Mouse (Mus musculus) cerebellum, postnatal 25 days (tissue): ENCODE data around the gene Fam78a.
A peak's percentile ranks its signal among the peaks of the same experiment; 100 is the strongest.

ENCODE experiments used
- DNase-seq, 2 experiments: peaks; one replicate each; pipeline ENCODE4 v3.0.0; 2021; ENCODE audit warnings: mixed read lengths in 2 of 2

The Fam78a gene

DNA sequence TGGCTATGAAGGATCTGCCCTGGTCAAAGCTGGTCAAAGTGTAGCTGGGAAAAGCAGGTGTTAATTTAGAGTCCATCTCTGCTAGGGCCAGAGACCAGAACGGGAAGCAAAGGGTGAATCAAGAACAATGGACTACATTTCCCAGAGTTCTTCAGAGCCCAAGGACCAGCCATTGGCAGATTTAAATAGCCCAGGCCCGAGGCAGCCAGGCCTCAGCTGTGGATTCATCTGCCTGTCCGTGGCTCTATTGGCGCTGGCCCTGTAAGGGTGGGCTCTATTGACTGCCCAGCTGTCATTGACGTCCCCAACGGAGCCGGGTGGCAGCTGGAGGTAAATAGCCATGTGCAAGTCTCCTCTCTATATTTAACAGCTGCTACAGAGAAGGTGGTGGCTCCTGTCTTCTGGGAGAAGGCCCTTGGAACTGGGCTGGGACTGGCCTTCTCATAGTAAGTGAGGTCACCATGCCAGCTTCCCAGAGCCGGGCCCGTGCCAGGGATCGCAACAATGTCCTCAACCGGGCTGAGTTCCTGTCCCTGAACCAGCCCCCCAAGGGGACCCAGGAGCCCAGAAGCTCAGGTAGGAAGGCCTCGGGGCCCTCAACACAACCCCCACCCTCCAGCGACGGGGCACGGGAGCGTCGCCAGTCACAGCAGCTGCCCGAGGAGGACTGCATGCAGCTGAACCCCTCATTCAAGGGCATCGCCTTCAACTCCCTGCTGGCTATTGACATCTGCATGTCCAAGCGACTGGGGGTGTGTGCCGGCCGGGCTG lies 10.9 kb upstream of the Fam78a start, which contains the start of gene Plpp7:
Gene Plpp7, plus strand, starts transcription at position 178 of the 771 bp plus-strand sequence.
- peak; percentile 87 for DNase-seq

DNA sequence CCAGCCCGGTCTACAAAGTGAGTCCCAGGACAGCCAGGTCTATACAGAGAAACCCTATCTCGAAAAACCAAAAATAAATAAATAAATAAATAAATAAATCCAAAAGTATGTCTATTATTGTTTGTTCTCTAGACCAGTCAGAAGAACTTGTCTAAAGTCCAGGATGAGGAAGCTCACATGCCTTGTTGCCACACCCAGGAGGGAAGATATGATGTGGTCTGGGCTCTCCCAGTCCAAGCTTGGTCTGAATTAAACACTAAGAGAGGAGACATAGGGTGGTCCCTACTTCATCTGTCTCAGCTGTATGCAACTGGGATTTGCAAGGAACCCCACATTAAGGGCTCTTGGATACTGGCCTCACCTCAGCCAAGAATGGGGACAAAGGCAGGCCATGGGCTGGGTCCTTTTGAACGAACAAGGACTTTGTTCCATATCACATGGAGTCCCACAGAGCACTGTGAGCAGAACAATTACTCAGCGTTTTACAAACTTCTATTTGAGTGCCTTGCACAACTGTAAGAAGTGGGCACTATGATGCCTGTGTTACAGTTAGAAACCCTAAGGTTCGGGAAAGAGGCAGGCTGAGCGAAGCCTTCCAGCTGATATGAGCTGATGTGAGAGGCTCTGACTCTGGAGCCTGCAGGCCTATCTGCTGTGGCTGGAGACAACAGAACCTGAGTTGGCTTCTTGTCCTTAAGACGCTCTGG lies 9.5 kb upstream of the Fam78a start:
- no peak for DNase-seq

DNA sequence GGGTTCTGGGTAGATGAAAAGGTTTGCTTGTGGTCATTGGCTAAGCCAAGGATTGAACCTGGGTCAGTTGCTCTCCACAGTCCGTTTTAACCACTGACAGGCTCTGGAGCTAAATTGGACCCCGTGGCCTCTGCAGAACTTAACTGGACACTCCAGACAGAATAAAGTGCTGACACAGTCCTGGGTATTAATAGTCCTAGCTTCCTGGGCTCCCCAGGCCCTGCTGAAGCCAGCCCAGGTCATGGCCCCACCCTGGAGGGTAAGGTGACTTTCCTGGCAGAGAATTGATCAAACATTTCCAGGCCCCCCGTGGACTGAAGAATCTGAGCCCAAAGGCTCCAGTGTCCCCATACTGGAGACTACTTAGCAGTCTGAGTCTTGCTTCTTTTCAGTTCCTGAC lies 7.3 kb upstream of the Fam78a start:
- no peak for DNase-seq

DNA sequence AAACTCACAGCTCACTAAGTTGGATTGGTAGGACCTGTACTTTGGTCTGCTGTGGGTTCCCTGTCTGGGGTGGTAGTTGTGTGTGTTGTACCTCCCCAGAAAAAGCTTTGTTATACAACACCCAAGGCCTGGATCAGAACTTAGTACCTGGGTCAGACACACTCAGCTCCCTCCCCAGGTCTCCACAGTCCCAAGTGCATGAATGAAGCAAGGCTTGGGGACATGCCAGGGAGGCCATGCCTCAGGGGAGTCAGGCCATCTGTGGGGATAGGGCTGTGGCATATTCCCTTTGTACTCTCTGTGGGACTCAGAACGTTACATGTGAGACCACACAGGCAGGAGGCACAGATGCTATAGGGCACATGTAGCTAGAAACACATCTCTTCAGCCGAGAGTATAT lies 5.5 kb upstream of the Fam78a start:
- peak in 1 of 2 experiments; percentile 32 for DNase-seq

- no peak for DNase-seq
Measured at GRCm38 (mm10) chr2:32089606-32090005, 4.9 kb upstream of the Fam78a start.

- DNase-seq = peak; percentile 37 to 41
Measured at GRCm38 (mm10) chr2:32088372-32088981, 3.8 kb upstream of the Fam78a start.

GRCm38 (mm10) chr2:32087606-32088005 lies 2.9 kb upstream of the Fam78a start:
- no peak for DNase-seq

DNA sequence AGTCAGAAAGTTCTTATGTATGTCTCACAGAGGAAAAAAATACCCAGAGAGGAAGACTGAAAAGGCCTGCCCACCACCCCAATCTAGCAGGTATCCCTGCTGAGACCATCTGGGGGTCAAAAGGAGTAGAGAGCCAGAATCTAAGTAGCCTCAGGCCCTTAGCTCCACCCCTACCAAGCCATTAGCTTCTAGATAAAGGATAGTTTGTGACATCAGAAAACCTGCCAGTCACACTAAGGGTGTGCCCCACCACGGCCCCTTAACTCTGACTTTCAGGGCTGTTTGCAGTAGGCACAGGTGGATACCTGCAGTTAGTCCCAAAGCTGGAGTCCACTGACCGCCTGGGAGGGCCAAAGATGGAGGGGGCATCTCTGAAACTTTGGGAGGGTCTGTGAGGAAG lies 574 bp upstream of the Fam78a start:
- no peak for DNase-seq

GRCm38 (mm10) chr2:32084872-32085199 lies 179 bp upstream of the Fam78a start:
- DNase-seq = no peak

GRCm38 (mm10) chr2:32083159-32084011 lies 1.3 kb downstream of the Fam78a start:
- DNase-seq = peak; percentile 47

DNA sequence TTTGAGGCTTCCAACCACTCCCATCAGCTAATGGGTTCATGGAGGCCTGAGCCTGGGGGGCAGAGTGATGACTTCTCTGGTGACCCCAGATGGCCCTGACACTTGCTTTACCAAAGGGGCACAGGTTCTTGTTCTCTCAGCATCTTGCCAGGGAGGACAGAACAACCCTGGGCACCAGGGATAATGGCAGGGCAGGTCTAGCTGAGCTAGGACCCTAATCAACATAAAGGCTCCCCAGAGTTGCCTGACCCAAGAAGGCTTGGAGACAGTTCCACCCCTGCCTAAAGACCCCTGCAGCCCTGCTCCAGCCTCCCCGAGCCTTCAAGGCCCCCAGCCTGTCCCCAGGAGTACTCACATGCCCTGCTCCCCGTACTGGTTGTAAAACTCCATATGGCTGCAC lies 2.4 kb downstream of the Fam78a start:
- DNase-seq = no peak

DNA sequence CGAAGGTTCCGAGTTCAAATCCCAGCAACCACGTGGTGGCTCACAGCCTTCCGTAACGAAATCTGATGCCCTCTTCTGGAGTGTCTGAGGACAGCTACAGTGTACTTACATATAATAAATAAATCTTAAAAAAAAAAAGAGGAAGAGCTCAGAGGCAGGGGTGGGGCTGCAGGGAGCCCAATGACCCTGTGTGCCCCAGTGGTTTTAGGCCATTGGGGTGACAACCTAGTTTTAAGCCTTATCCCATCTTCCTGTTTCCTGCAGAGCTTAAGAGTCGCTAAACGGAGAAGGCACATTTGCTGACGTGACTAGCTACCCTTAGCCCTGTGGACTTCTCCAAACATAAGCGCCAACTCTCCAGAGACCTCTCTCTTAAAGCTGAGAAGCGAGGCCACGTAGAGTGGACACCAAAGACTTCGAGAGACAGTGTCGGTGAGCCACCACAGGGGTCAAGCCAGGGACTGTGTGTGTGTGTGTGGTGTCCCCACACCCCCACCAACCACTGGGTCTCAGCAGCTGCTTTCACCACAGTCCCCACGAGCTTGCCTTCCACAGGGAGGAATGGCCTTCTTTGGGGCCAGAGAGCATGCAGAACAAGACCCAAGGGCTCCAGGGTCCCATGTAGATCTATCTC lies 3.2 kb downstream of the Fam78a start:
- no peak for DNase-seq

- no peak for DNase-seq
Measured at GRCm38 (mm10) chr2:32080681-32081080, 4.0 kb downstream of the Fam78a start.

DNA sequence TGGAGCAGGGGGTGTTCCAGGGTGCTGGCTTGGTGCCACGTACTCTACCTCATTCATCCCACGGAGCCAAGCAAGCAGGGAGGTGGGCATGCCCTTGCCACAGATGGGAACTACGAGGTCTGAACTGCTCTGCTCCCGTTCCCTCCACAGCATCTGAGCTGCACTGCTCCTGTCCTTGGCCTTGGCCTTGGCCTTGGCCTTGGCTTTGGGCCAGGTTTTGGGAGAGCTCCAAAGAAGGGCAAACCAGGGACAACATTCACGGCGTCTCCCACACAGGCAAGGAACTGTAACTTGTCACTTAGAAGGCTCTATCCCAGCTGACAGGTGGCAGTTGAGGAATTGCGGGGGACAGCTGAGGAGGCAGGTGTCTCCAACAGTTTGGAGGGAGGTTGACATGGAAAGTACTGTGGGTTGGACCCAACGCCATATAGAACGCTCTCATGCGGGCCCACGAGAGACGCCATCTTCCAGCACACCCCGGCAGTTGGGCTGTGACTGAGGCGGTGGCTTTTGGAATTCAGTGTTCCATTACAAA lies 5.4 kb downstream of the Fam78a start:
- no peak for DNase-seq

- no peak for DNase-seq
Measured at GRCm38 (mm10) chr2:32078522-32078921, 6.1 kb downstream of the Fam78a start.

DNA sequence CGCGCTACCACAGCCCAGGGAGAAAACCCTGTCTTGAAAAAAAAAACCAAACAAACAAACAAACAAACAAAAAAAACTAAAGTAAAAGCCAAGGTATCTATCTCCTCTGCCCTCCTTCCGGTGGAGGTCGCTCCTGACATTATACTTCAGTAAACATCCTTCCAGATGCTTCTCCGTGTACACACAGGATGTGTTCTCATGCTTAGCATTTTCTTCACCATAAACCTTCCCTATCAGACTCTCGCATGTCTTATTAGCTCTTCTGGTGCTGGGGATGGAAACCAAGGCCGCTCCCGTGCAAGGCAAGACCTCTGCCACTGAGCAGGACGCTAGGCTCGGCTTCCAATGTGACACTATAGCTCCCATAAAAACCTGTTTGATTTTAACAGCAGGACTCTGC lies 6.9 kb downstream of the Fam78a start:
- DNase-seq = no peak

DNA sequence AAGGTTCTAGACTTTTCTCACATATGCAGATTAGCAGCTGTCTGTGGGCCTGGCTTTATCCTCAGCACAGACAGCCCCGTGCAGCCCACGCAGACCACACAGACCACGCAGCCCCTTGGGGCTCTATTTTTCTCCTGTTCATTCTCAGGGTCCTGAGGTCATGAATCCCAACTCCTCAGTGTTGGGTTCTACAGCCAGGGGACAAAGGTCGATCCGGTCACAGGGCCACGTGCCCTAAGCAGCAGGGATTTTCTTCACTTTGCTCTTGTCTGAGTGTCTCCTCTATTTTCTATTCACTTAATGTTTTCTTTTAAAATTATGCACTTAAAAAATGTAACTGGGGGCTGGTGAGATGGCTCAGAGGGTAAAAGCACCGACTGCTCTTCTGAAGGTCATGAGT lies 9.3 kb downstream of the Fam78a start:
- DNase-seq = no peak

DNA sequence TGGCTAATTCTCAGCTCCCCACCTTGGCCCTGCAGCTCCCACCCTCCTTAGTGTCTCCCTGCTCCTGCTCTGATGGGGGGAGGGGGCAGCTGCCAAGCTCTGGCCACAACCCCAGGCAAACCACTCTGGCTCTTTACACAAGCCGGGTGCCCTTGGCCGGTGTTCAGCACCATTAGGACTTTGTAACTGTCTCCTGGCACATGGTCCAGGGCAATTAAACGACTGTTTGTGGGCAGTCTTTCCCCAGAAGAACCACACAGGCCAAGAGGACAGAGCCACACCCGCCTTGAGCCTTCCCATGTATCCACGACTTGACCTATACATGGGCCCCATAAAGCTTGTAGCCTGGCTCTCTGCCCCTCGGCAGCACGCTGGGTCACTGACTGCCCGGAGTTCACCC lies 10.3 kb downstream of the Fam78a start:
- no peak for DNase-seq

- DNase-seq = no peak
Measured at GRCm38 (mm10) chr2:32070747-32071146, 13.9 kb downstream of the Fam78a start.

- DNase-seq = no peak
Measured at GRCm38 (mm10) chr2:32068811-32069607, 15.6 kb downstream of the Fam78a start.

DNA sequence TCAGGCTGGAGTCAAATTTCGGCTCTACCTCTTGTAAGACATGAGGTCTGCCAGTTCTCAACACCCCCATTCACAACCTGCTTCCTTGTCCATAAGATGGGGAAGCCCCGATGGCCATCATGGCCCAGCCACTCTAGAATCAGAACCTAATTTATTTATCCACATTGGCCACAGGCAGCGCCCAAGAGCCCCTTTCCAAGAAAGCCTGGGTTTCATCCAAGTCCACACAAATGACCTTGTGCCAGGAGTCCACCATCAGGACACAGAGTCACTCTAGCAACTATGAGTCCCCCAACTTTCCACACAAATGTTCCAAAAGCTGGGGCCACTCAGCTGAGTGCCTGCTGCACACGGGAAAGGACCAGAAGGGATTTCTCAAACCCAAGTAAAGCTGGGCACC lies 18.7 kb downstream of the Fam78a start:
- no peak for DNase-seq
